In the genomic region with DNA sequence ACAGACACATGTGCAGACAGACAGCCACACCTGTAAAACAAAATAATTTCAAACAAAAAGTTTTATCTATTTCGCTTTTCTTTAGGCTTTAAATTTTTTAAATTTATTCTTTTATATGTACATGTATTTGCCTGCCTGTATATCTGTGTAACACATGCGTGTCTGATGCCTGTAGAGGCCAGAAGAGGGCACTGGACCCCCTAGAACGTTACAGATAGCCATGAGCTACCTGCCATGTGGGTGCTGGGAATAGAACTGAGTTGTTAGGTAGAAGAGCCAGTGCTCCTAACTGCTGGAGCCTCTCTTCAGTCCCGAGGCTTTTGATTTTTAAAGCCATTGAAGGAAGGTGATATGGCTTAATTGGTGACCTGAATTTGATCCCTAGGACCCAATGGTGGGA, we compare ENCODE assay signal across 12 mouse cellular contexts.
"Had no signal": no experiment of that assay in that cellular context is flagged by ENCODE, and none has a peak within 500 bp of the region (broad histone marks: within the 10 kb centered on the region; RNA-seq: fewer than 3 reads in every experiment).

No protein-coding gene starts in this region.

- DNase-seq: kidney, postnatal 14 days; layer of hippocampus, postnatal 36 days; liver, embryonic 13.5 days; lung, adult 18-20 months; retina, postnatal 1 day; right cerebral cortex, postnatal 14 days; thymus, adult 2 months; thymus, postnatal 25 days had no signal

- H3K4me3 ChIP-seq: kidney, embryonic 15.5 days; limb, embryonic 15.5 days; liver, embryonic 13.5 days; midbrain, embryonic 12.5 days; neural tube, embryonic 13.5 days had no signal

- H3K27ac ChIP-seq: kidney, embryonic 15.5 days; limb, embryonic 15.5 days; liver, embryonic 13.5 days; midbrain, embryonic 12.5 days; neural tube, embryonic 13.5 days had no signal
